Mouse (Mus musculus) stomach, postnatal 0 days (tissue): ENCODE measurements around the gene Bahd1.

Experiments used
- CTCF ChIP-seq: IDR thresholded peaks from 2 replicates; pipeline ENCODE4 v1.5.1; 2016; ENCODE audit warnings: antibody characterized with exemption, low read depth, mild to moderate bottlenecking, moderate library complexity
- EP300 ChIP-seq: optimal IDR thresholded peaks from 2 replicates; pipeline ENCODE3; 2016; ENCODE audit warnings: antibody characterized with exemption

DNA sequence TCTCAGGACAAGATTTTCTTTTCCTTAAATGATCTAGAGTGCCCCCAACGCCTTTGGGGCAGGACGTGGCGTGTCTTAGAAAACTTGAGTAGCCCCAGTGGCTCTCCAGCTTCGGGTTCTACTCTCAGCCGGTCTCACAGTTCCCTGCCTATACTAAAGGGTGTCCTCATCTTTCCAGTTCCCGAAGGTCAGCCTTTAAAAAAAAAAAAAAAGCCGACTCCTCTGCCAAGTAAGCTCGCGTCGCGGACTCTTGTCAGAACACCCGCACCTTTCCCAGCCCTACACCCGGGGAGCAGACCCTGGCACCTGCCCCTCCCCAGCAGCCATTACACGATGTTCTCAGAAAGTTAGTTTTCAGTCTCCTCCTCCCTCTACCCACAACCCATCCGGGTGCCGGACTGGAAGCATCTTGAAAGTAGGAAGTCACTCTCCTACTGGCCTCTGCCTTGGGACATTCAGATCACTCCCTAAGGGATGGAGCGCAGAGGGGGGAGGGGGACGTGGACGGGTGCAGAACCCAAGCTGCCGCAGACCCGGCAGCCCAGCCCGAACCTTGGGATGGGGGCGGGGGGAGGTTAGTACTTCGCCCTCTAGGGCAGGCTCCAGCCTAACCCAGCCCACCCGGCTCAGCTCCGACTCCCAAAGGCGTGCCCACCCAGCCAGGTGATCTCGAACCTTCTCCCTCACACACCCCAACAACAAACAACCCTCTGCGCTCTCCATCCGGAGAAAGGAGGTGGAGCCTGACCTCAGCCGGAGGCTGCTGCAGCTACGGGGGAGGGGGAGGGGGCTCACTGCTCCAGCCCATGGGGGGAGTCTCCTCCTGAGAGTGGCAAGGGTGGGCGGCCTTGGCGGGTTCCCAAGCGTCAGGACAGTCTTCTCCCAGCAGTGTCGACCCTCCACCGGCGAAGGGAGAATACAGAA is 3.9 kb upstream of the Bahd1 start:
- TF ChIP-seq CTCF (no peak), EP300 (no peak)
